Mouse (Mus musculus) spleen, postnatal 36 days (tissue): ENCODE data around the gene Nme3.

Source experiments
- DNase-seq, 2 experiments: peaks; one replicate each; pipeline ENCODE4 v3.0.0; 2022; ENCODE audit warnings: low spot score in 2 of 2, mixed read lengths in 1 of 2

Gene Nme3

GRCm38 (mm10) chr17:24881738-24882440, 14.4 kb upstream of the Nme3 start:
- DNase-seq: peak in 1 of 2 experiments; percentile 48

DNA sequence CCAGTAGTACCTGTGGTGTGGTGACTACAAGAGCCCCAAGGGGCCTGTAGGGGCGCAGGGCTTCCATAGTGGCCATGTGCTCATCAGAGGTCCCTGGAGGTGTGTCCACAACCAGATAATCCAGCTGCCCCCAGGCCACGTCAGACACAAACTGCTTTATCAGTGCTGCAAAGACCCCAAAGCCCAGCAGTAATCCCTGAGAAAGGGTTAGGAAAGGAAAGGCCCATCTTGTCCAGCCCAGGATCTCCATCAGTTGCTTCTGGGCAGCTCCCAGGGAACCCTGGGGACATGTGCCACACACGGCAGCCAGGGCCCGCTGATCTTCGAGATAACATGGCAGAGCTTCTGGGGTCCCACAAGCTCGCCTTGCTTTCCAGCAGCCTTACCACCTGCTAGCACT, 11.9 kb upstream of the Nme3 start:
- no peak for DNase-seq

DNA sequence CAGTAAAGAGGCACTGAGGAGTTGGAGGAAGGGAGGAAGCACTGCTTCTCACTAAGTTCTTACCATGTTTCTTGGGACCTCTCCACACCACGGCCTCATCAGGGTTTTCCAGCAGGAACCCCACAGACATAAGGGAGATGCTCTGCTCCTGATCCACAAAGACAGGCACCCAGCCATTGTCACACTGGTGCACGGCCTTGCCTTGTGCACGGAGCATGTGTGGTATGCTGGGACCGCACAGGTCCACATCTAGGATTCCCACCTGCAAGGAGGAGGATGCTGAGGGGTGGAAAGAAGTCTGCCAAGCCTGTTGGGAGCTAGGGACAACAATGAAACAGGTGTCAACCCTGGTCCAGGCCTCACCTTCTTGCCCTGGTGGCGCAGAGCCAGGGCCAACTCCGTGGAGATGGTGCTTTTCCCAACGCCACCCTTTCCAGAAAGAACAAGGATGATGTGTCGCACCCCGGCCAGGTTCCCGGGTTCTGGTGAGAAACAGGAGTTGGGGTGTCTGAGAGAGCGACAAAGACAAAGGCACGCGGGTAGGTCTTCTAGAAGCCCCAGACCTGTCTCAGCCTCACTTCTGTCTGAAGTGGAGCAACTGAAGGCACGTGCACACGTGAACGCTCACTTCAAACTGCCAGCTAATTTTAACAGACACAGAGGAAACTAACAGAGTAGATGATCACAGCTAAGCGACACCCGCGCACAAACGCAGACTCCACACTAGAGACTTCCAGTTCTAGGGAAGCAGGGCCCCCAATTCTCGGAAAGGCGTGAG, 10.8 kb upstream of the Nme3 start:
- no peak for DNase-seq

GRCm38 (mm10) chr17:24886134-24886931, 10.0 kb upstream of the Nme3 start, which contains the start of the genes Nubp2 and Spsb3:
Gene Nubp2, minus strand, starts transcription at chr17:24886349.
Gene Spsb3, plus strand, starts transcription at chr17:24886643.
- peak; percentile 98 to 100 for DNase-seq

DNA sequence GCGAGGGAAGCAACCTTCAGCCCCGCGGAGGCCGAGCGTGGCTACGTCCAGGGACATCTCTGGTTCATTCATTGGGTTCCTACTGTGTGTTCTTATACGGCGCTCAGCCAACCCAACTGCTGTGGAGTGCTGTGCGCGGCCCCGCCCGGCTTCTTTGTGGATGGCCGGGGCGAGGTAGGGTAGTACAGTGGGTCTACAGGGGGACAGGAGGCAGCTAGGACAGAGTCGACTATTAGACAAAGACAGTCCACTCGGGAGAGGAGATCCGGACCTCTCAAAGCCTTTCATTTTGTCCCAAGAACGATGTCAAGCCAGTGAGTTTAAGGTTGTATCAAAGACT, 9.4 kb upstream of the Nme3 start:
- no peak for DNase-seq

- no peak for DNase-seq
Measured at GRCm38 (mm10) chr17:24887291-24888080, 8.8 kb upstream of the Nme3 start.

DNA sequence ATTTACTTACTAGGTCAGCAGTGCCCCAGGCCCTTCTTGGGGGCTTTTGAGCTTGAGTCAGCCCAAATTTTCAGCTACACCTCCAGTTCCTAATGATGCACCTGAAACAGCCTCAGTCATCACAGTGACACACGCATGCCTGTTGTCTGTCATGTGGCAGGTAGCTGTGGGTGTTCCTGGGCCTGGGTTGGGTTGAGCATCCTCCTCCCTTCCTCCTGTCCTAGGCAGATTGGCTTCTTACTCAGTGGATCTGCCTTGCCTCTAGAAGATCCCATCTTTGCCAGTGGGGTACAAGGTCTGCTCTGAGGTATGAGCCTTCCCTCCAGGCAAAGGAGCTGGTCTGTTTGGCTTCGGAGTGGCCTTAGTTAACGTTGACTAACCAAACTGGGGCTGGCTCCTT, 7.4 kb upstream of the Nme3 start:
- DNase-seq: no peak

DNA sequence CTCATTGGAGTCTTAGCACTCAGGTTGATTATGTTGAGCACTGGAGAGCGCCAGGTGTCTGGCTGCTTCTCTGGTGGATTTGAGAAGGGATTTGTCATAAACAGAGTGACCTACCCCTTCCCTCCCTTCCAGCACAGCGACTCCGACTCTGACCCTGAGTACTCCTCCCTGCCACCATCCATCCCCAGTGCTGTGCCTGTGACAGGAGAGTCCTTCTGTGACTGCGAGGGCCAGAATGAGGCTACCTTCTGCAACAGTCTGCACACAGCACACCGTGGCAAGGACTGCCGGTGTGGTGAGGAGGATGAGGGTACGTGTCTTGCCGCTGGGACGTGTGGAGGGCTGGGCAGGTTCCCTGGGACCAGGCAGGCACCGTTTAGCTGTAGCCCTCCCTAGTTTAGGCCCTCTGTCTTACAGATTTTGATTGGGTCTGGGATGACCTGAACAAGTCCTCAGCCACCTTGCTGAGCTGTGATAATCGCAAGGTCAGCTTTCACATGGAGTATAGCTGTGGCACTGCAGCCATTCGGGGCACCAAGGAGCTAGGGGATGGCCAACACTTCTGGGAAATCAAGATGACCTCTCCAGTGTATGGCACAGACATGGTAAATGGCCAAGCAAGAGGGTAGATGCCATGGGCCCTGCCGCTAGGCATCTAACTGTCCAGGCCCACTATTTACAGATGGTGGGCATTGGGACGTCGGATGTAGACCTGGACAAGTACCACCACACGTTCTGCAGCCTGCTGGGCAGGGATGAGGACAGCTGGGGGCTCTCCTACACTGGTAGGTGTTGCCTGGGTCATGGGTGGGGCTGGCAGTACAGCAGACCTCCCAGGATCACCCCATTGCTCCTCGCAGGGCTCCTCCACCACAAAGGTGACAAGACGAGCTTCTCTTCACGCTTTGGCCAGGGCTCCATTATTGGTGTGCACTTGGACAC, 5.9 kb upstream of the Nme3 start:
- DNase-seq: no peak

GRCm38 (mm10) chr17:24891321-24891720, 5.0 kb upstream of the Nme3 start:
- no peak for DNase-seq

- DNase-seq: no peak
Measured at GRCm38 (mm10) chr17:24892785-24893184, 3.5 kb upstream of the Nme3 start.

- DNase-seq: no peak
Measured at GRCm38 (mm10) chr17:24893276-24893675, 3.0 kb upstream of the Nme3 start.

- DNase-seq: no peak
Measured at GRCm38 (mm10) chr17:24894061-24894994, 2.0 kb upstream of the Nme3 start.

DNA sequence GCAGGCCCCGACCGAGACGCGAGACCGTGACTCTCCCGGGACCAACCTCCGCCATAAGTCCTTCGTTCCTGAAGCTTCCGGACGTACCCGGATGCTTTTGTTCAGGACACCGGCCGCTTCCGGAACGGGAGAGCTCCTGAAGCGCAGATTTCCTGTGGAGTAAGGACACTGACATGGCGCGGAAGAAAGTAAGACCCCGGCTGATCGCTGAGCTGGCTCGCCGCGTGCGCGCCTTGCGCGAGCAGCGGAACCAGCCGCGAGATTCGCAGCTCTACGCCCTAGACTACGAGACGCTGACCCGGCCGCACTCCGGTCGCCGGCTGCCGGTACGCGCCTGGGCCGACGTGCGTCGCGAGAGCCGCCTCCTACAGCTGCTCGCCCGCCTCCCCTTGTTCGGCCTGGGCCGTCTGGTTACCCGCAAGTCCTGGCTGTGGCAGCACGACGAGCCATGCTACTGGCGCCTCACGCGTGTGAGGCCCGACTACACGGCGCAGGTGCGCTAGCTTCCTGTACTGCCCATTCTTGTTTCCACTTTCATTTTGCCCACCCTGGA, 1.2 kb upstream of the Nme3 start, which contains the start of the genes Eme2 and Mrps34:
Eme2 (minus strand) TSS at position 93 of the 553 bp plus-strand sequence.
Mrps34 (plus strand) TSS at position 122 of the 553 bp plus-strand sequence.
- DNase-seq: peak; percentile 67 to 75

- no peak for DNase-seq
Measured at GRCm38 (mm10) chr17:24895571-24896240, 594 bp upstream of the Nme3 start.

GRCm38 (mm10) chr17:24896993-24897269, 631 bp downstream of the Nme3 start:
- DNase-seq: no peak

DNA sequence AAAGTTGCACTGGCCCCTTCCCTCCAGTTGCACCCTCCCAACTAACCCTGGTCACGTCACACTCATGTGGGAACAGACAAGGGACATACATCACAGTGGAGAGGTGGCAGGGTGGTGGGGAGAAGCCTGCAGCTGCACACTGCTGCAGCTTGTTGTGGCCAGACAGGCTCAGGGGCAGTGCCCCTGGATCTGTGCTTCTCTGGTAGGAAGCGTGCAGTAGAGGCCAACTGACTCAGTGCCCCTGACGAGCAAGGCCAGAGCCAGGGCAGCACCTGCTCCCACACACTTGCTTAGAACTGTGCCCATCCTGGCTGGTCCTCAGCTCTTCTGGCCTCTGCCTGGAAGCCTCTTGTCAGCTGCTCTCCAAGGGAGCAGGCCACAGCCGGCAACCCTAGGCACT, 1.3 kb downstream of the Nme3 start:
- no peak for DNase-seq

DNA sequence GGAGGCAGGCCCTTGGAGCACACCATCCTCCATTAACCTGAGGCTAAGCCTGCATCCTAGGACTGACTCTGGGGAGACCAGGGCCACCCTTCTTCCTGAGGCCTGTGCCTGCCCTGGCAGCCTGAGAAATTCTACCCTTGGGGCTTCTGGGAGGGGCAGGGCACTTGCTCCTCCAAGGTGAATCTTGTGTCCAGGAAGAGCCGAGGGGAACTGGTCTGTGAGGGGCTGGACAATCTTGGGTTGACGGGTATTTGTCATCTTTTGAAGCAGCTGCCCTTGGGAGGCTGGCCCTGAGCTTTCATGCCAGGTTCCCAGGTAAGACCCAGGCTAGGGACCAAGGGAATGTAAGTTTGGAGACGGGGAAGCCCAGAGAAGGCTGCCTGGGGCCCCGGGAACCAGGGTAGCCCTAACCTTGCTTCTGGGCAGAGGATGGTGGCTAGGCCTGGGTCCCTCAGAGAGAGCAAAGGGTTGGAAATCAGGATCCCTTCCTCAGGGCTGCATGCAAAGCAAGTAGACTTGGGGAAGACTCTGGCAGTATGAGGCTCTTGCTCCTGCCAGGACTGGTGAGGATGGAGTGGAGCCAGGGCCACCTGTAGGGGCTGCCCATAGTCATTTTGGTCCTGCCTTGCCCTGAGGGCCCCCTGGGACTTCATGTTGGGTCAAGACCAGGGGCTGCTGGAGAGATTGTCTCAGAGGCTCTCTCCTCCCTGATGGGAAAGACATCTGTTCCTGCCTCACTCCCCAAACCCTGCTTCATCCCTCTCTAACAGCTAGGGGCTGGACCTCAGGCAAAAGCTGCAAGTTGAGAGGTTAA, 1.9 kb downstream of the Nme3 start:
- no peak for DNase-seq

- DNase-seq: no peak
Measured at GRCm38 (mm10) chr17:24899153-24899552, 2.9 kb downstream of the Nme3 start.
